Mouse (Mus musculus): ENCODE results near the gene Tmem14a. TPM values are rescaled to one million over a fixed set of nuclear protein-coding genes. Genes with fewer than 3 reads are reported as not detected.
A peak's percentile ranks its signal among the peaks of the same experiment; 100 is the strongest.
"Not testable (repeated sequence)": the region's sequence is repeated elsewhere in the genome, so short reads cannot be mapped to it uniquely, and the experiment has no call there.

Gene Tmem14a
- total RNA-seq, 2 experiments from 2014 or later: 3.0 to 3.3 TPM

DNA sequence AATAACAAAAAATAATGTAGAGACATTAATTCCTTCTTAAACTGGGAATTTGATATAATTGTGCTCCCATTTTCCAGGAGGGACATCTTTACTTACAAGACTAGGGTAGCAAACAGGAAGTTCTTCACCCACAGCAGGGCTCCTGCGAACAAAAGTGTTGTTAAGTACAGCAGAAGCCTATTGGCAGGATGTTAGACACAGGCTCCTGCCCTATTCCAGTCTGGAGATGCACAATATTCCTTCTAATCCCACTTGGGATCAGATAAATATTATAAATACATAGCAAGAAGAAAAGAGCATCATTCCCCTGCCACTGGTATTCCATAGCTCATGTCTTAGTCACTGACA, 34.9 kb downstream of the Tmem14a start:
- DNase-seq: no peak

DNA sequence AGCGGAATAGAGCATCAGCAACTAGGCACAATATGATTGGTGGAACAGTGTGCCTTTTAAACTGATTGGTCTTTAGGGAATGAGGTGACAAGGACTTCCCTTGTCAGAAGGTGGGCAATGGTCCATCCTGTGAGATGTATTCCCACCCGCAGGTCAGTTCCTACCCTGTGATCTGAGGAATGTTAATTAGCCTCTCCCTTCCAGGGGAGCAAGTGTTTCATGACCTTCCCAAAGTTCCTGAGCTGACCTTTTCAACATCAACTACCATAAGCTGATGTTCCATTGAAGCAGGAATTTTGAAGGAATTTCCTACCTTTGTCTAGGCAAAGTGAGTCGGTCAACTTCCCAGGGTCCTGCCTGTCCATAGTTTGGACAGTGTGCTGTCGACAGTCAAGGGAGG, 35.5 kb downstream of the Tmem14a start:
- DNase-seq: no peak

DNA sequence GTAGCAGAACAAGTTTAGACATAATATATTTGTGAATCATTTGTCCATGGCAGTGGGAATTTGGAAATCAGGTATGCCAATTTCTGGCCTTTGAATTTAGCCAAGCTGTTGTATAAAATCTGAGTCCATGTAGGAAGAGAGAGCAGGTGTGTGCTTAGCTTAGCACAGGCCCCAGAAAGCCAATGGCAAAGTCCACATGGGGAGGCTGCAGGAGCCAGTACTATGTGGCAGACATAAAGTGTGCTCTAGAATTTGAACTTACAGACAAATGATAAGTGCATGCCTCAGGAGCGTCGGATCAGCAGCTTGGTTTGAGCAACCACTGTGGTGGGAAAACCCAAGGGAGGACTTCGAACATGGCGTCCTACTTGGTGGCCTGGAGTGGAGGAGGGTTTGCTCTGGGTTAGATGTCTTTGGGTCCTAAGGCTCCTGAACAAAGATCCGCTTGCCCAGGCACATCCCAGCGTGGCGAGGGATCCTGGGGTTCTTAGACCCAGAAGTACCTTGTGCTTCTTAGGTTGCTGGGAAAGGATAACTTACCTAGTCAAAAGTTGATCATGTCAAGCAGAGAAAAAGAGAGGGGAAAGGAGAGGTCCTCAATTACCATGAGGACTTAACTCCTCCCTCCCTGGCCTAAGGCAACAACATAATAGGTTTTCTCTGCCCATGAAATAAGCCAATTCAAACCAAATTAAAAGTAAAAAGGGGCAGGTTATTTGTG, 37.4 kb downstream of the Tmem14a start:
- DNase-seq: no peak

DNA sequence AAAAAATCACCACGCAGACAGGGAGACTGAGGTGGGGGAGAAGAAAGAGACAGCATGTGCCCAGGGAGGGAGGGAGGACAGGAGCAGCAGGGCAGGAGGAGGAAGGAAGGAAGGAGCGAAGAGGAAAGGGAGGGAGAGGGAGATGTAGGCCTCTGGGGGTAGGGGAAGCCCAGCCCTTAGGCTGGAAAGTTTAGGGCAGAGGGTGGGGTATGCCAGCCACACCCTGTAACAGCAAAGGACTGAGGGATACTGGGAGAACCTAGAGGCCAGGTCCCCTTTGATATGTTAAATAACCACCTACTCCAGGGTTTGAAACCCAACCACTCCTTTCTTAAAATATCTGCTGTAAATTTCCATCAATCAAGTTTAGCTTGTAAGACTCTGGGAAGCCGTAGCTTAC, 38.0 kb downstream of the Tmem14a start:
- no peak for DNase-seq

DNA sequence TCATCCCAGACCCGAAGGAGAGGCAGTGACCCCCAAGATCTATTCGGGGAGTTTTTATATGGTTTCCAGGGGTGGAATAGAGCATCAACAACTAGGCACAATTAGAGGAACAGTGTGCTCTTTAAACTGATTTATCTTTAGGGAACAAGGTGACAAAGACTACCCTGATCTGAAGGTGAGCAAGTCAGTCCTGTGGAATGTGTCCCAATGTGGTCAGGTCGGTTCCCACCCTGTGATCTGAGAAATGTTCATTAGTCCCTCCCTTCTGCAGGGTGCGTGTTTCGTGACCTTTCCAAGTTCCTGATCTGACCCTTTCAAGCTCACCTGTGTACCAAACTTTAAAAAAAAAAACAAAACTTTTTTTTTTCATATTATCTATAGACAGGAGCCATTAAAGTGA, 38.5 kb downstream of the Tmem14a start:
- no peak for DNase-seq

DNA sequence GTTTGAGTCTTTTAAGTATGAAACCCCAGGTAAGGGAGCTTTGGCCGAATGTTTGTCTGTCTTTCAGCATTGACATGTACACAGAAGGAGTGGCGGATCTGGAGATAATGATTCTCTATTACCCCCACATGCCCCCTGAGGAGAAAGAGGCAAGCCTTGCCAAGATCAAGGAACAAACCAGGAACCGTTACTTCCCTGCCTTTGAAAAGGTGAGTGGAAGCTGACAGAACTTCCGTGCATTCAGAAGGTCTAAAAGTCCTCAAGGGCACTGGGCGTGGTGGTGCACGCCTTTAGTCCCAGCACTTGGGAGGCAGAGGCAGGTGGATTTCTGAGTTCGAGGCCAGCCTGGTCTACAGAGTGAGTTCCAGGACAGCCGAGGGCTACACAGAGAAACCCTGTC, 41.6 kb downstream of the Tmem14a start:
- not testable (repeated sequence) for DNase-seq

DNA sequence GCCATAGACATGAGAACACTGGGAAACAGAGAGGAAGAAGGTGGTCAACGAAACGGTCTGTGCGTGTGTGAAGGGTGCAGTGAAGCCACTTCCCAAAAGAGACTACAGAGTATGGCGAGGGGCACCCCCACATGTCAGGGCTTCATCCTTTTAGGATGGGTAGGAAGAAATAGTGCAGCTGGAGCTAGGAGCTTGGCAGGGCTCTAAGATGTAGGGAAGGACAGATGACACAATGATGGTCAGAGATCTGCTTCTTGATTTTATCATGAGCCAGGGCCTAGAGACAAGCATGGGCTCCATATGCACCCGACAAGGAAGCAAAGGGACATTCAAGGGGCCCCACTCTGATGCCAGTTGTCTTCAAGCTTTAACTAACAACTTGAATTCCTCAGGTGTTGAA, 44.0 kb downstream of the Tmem14a start:
- DNase-seq: no peak

DNA sequence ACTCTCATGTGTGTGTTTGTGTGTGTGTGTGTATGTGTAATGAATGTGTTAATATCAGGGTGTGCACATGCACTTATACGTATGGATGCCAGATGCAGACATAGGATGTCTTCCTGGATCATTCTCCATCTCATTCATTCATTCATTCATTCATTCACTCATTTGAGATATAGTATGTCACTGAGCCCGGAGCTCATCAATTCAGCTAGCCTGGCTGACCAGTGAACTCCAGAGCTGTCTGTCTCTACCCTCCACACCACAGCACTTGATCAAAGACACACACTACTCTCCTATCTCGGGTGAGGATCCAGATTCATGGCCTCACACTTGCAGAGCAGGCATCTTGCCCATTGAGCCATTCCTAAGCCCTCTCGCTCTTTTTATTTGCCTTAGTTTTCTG, 45.6 kb downstream of the Tmem14a start:
- no peak for DNase-seq

DNA sequence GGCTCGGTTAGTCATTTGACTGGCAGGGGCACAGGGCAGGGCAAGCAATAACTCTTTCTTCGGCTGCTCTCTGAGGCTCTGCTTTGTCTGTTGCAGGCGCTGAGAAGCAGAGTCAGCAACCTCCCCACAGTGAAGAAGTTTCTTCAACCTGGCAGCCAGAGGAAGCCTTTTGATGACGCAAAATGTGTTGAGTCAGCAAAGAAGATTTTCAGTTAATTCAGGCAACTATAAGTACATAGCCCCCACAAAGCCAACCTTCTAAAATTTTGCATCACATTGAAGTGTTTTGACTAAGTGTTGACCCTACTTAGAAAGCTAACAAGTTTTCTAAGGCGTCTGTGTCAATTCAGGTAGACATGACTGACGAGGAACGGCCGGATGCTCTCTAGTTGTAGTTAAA, 46.4 kb downstream of the Tmem14a start:
- no peak for DNase-seq

DNA sequence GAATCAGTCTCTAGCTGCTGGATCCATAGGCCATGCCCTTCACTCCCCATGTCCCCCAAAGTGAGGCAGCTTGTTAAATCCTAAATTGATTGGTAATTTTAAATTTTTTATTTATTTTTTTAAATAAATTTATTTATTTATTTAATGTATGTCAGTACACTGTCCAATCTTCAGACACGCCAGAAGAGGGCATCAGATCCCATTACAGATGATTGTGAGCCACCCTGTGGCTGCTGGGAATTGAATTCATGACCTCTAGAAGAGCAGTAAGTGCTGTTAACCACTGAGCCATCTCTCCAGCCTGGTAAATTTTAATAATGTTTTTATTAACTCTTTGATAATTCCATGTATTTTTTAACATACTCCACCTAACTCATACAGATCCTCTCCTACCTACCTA, 48.4 kb downstream of the Tmem14a start:
- no peak for DNase-seq

DNA sequence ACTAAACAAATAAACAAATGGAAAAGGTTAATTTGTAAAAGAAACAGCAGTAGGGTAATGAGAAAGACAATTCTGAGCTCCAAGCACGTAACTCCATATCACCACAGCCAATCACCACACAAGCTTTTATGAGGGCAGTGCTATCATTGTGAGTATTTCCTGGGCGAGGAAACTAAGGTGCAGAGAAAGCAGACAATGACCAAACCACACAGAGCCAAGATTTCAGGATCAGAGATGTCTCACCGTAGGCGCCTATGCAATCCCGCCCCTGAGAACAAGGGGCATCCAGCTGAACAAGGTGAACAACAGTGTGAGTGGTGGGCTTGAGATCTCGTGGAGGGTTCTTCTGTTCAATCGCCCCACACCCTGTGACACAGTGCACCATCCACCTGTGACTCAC, 49.1 kb downstream of the Tmem14a start:
- not testable (repeated sequence) for DNase-seq

DNA sequence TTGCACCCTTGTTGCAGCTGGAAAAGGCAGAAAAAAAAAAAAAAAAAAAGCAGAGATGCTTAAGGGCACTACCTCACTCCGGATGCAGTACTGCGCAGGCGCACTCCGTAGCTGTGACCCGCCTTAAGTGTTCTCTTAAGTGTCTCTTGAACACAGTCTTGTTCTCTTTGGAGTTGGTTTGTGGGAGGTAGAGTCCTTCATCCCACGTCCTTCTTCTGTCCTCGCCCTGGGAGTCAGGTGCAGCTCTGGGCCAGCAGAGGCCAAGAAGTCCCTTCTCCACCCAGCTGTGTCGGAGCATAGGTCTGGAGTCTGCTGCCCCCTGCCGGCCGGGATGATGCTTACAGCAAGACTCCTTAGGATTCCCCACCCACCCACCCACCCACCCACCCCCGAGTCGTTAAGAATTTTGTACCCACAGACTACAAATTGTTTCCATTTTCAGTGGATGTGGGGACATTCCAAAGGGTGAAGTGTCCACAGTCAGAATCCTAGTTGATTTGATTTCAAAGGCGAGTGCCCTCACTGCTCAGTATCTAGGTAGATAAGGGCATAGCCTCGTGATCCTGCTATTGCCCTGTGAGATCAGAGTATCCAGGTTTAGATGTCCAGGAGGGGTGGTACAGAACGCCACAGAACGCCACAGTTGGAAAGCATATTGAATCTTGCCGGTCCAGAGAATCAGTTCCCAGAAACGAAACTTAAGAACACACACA, 53.1 kb downstream of the Tmem14a start:
- DNase-seq: peak; percentile 88

DNA sequence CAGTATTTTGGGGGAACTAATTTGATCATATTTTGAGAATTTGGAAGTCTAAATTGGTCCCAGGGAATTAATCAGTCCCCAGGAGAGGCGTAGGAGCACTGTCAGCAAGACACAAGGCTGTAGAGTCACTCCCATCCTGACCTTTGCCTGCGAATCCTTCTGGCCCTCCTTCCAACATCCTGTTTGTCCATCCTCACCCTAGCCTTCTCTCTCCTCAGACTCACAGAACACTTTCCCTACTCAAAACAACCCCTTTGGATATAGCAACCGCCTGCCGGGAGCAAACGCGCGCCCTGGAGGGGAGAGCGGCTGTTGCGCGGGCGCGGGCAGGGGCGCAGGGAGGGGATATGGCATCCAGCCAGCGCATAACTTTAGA, 53.7 kb downstream of the Tmem14a start:
- peak; percentile 31 for DNase-seq

DNA sequence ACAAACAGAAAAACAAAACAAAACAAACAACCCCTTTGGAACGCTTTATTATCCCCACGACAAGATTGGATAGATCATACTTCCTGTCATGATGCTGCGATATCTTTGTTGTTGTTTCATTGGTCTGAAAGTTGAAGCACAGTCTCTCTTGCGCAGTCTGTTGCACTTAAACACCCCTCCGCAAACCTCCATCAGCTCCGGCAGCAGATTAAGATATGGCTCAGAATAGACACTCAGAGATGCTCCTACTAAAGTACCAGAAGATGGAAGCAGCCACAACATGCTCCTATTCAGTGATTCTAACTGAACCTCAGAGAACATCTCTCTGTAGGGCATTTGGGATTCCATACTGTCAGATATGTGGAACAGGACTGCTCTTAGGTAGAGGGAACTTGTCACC, 54.7 kb downstream of the Tmem14a start:
- no peak for DNase-seq

DNA sequence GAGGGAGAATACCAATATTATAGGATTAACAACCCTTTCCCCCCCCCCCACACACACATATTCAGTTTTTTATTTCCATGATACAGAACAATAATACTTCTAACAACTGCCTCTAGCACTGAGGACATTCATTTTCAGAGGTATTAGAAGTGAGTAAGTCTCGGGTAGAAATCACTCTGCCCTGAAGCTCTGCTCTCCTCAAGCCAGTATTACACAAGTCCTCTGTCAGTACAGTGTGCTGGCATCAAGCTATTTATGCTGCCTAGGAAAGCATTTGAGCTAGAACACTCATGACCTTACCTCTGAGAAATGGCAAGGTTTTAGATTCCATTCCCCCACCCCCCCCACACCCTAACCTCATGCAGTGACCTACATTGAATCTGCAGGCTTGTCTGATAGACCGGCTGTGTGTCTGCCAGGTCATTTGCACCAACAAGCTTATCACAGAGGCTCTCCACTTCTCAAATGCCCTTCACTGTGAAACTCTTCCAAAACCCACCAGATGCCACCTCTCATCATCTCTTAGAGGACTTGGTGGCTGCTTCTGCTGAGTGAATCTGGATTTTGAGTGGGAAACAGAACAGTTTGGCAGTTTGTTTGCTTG, 56.2 kb downstream of the Tmem14a start:
- peak; percentile 8 for DNase-seq

DNA sequence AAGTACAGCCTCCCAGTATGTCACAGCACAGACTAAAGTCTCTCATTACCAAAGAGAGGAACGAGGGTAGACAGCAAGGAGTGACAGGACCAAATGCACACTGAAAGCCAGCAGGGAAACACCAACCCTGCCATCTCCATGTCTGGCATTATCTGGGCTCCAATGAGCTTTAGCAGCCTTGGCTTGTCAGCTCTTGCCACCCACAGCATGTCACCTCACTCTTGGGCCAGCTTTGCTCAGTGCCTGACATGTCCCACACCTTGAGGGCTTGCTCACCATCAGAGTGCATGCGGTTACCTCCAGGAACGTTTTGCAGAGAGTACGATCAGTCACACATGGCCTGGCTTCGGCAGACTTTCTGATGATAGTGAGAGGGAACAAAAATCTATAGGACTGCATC, 57.0 kb downstream of the Tmem14a start:
- DNase-seq: not testable (repeated sequence)

DNA sequence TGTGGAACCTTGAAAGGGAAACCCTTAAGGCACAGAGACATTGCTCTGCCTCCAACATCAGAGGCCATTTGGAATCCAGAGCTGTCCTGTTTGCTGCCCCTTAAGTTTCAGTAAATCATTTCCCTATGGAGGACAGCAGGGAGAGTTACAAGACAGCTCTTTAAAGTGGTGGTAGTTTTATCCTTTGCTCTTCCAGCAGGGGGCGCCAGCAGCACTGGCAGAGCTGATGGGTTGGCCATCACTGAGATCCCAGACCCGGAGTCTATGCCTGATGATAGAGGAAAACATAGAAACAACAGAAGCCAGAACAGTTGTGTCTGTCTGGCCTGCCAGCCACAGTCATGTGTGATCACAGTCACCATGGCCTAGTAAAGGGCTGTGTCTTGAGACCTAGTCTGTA, 57.8 kb downstream of the Tmem14a start:
- not testable (repeated sequence) for DNase-seq

Other genes with a start within 250 kb of the Tmem14a start
- gene Tram2, start 139.3 kb upstream of the Tmem14a start, total RNA-seq (2021): 10 to 100 TPM; 13.2 to 14.6 TPM
- under 1 TPM; 0.62 to 0.83 TPM for gene Gsta3, start 22.0 kb downstream of the Tmem14a start, total RNA-seq (2021)
- gene Khdc1a, start 131.1 kb downstream of the Tmem14a start, total RNA-seq (2021): not detected
- not detected for gene Khdc1c, start 149.8 kb downstream of the Tmem14a start, total RNA-seq (2021)
- gene Khdc1b, start 165.0 kb downstream of the Tmem14a start, total RNA-seq (2021): not detected